Mouse (Mus musculus) intestine, embryonic 14.5 days (tissue): ENCODE measurements around the gene Syt13. TPM values are rescaled to one million over a fixed set of nuclear protein-coding genes. Genes with fewer than 3 reads are reported as not detected.
A peak's percentile ranks its signal among the peaks of the same experiment; 100 is the strongest.

Source experiments
- ATAC-seq: fragments of 200-750 bp; cut with Nextera tagmentation; replicated peaks from 2 replicates; pipeline ENCODE4 v1.8.0; 2017; ENCODE audit warnings: low read depth, moderate number of reproducible peaks, moderate TSS enrichment, moderate library complexity; ENCODE audit not compliant: low FRiP score, low TSS enrichment
- DNase-seq: peaks from one replicate; pipeline ENCODE4 v3.0.0-alpha.2; 2018; ENCODE audit warnings: low spot score
- H3K27ac ChIP-seq: fragments of 300-500 bp; sonication (generic); 2 replicates; pipeline ENCODE4 v1.5.1; 2014; ENCODE audit warnings: low read depth, mild to moderate bottlenecking, control low read depth
- H3K27me3 ChIP-seq: fragments of 300-500 bp; sonication (generic); replicated peaks from 2 replicates; pipeline ENCODE4 v1.6.1; 2014; ENCODE audit warnings: low read length, control low read depth; ENCODE audit not compliant: control insufficient read depth, insufficient read depth
- H3K36me3 ChIP-seq: fragments of 300-500 bp; sonication (generic); 2 replicates; pipeline ENCODE4 v1.6.1; 2014; ENCODE audit warnings: low read length, control low read depth; ENCODE audit not compliant: control insufficient read depth, insufficient read depth
- H3K4me1 ChIP-seq: fragments of 300-500 bp; sonication (generic); replicated peaks from 2 replicates; pipeline ENCODE4 v1.6.1; 2014; ENCODE audit warnings: low read length, control low read depth, mixed read lengths; ENCODE audit not compliant: control insufficient read depth, insufficient read depth
- H3K4me2 ChIP-seq: fragments of 300-500 bp; sonication (generic); 2 replicates; pipeline ENCODE4 v1.6.1; 2014; ENCODE audit warnings: low read length
- H3K4me3 ChIP-seq: fragments of 300-500 bp; sonication (generic); 2 replicates; pipeline ENCODE4 v1.5.1; 2014; ENCODE audit warnings: low read depth, low read length, control low read depth, mixed read lengths
- H3K9ac ChIP-seq: fragments of 300-500 bp; sonication (generic); 2 replicates; pipeline ENCODE4 v1.6.1; 2014; ENCODE audit warnings: mild to moderate bottlenecking, low read length
- H3K9me3 ChIP-seq: fragments of 300-500 bp; sonication (generic); 2 replicates; pipeline ENCODE4 v1.6.1; 2016; ENCODE audit warnings: low read length, control low read depth; ENCODE audit not compliant: control insufficient read depth
- WGBS: fragments of 180-500 bp; shearing (Covaris S2); extraction: QIAGEN DNeasy Blood & Tissue Kit; methylation state at CpG from one replicate; pipeline ENCODE4 v1.1.7; 2014; 5-methylcytosine and 5-hydroxymethylcytosine counted together
- polyA plus RNA-seq: library from polyadenylated mRNA; unstranded; fragments of >200 nt; fragmentation: Nextera tagmentation; extraction: Ambion mirVana; gene quantifications from 2 replicates; pipeline ENCODE4 v1.2.1, GENCODE M21; 2014

Syt13 gene
- polyA plus RNA-seq, 1 experiment from 2014 or later: 7.7 TPM

DNA sequence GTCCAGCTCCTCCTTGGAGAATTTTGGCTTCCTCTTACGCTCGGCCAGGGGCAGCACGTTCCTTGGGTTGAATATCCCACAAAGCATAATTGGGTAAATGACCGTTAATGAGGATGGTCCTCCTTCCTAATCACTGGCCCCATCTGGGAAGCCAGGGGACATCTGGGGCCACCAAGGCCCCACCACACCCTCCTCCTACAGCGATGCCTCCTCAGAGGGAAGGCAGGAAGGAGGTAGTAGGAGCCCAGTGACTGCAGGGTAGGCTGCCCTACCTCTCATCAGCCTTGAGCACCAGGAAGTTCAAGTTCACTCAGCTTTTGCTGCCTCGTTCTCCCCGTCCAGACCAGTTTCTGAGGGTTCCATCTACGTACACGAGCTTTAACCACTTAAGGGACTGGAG lies 74.7 kb downstream of the Syt13 start:
- Histone ChIP-seq H3K36me3 (peaks cover 72% of the 10 kb centered on the region), H3K27me3 (no peaks in the 10 kb centered on the region), H3K4me2 (no peak overlapping the region), H3K4me1 (peaks cover 13% of the 10 kb centered on the region), H3K4me3 (no peak overlapping the region), H3K27ac (no peak overlapping the region), H3K9me3 (no peaks in the 10 kb centered on the region), H3K9ac (no peak overlapping the region)
- no peak for DNase-seq
- 85% methylated on average over 9 of the region's 9 CpGs for WGBS
- no peak for ATAC-seq

DNA sequence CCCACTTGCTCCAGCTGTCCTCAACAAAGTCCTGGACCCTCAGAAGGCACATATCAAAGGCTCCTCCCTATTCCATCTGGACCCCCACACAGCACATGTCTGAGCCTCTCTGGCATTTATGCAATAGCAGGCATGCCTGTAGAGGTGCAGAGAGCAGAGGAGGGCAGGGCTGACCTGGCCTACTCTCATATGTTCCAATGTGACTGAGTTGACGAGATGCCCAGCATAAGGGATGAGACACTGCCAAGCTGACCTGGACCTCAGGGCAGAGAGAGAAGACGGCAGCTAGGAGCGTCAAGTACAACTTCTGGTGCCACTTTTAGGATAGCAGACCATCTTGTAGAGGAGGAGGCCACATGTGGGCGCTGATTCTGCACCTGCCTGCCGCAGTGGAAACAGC lies 77.1 kb downstream of the Syt13 start:
- Histone ChIP-seq H3K4me1 (peaks cover 13% of the 10 kb centered on the region), H3K36me3 (peaks cover 50% of the 10 kb centered on the region), H3K4me3 (no peak overlapping the region), H3K27me3 (no peaks in the 10 kb centered on the region), H3K27ac (no peak overlapping the region), H3K4me2 (no peak overlapping the region), H3K9ac (no peak overlapping the region), H3K9me3 (no peaks in the 10 kb centered on the region)
- WGBS: 93% methylated on average over 5 of the region's 5 CpGs
- ATAC-seq: no peak
- no peak for DNase-seq

DNA sequence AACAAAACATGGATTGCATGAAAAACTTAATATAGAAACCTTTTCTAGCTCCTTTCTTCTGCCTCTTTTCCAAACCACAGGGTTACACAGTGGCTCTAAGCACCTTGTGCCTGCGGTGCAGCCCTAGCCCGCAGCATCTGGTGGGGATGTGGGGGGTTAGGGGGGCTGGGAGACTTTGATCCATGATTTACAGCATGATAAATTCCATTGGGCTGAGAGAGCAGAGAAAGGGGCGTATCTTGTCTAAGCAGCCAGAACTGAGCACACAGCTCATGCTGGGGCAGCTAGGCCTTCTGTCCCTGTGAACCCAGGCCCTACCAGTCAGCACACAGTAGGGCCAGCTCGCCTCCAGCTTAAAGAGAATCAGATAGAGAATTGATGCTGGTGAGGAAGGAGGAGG lies 90.1 kb downstream of the Syt13 start:
- Histone ChIP-seq H3K27me3 (no peaks in the 10 kb centered on the region), H3K36me3 (peaks cover 50% of the 10 kb centered on the region), H3K27ac (no peak overlapping the region; the same call in 1 of the 2 replicates), H3K4me2 (no peak overlapping the region), H3K9me3 (no peaks in the 10 kb centered on the region), H3K9ac (no peak overlapping the region), H3K4me1 (peaks cover 5% of the 10 kb centered on the region; the same call in 1 of the 2 replicates), H3K4me3 (no peak overlapping the region)
- ATAC-seq (peak; percentile 37; the same call in 1 of the 2 replicates), DNase-seq (no peak)
- 15% methylated on average over 4 of the region's 4 CpGs for WGBS

Other genes starting within 250 kb of the Syt13 start
- gene Prdm11, start 131.1 kb downstream of the Syt13 start, polyA plus RNA-seq: 5.1 and 5.5 TPM in 2 replicates